Mouse (Mus musculus) urinary bladder, adult 2 months (tissue): ENCODE data around the gene Fer1l4. TPM values are rescaled to one million over a fixed set of nuclear protein-coding genes. Genes with fewer than 3 reads are reported as not detected.

Experiments used
- DNase-seq: peaks from one replicate; pipeline ENCODE4 v3.0.0; 2022; ENCODE audit warnings: low spot score
- polyA plus RNA-seq: library from polyadenylated mRNA; depleted of rRNA; stranded (reverse); fragments of >200 nt; gene quantifications from 2 replicates; pipeline ENCODE4 v1.2.3, GENCODE M21; 2012; rRNA removed

Gene Fer1l4
- 121 and 126 TPM in 2 replicates for polyA plus RNA-seq

DNA sequence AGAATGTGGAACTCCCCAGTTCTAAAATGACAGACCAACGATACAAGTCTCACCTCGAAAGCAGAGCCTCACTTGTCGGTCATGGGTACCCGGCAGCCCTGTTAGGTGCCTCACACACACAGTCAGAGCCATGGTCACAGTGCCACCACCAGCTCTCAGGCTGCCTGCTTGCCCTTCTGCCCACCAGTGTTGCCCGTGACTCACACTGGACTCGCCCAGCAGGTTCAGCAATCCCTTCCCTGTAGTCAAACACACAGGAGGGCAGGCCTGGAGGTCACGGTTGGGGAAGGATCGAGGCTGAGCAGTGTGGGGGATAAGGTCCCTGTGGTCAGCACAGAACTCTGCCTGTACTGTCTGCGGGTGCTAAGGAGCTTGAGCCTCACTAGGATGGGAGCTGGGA, at the start of gene Fer1l4:
Gene Fer1l4 (minus strand): TSS at position 132 of the 400 bp plus-strand sequence.
- peak; percentile 51 for DNase-seq

DNA sequence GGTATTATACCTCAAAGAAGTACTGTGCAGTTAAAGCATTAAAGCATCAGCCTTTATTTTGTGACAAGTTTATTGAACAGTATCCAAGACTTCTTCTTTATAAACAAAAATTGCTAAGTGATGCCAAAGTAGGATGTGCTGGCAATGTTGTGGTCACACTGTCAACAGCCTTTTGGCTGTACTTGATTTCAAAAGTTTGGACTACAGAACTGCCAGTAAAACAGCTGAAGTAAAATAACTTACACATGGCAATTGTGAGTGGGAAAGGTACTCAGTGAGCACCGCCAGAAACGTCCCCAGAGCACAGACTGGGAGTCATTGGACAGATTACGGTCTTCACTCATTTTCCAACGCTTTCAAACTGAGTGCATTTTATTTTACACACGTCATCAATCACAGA, 39.2 kb upstream of the Fer1l4 start:
- DNase-seq: no peak

DNA sequence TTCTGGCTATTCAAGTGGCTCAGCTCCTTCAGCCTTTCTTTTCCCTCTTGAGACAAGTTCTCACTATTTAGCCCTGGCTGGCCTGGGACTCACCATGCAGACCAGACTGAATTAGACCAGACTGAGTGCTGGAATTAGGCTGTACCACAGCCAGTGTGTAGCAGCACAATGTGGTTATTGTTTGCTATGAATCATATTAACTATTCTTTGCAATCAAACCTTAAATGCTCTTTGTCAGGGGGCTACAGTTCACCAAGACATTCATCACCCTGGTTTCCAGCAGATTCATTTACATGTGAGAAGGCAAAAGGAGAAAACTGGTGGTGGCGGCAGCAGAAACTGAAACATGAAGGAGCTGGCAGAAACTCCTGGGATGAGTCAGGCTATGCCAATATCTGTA, 37.1 kb upstream of the Fer1l4 start:
- DNase-seq: no peak

DNA sequence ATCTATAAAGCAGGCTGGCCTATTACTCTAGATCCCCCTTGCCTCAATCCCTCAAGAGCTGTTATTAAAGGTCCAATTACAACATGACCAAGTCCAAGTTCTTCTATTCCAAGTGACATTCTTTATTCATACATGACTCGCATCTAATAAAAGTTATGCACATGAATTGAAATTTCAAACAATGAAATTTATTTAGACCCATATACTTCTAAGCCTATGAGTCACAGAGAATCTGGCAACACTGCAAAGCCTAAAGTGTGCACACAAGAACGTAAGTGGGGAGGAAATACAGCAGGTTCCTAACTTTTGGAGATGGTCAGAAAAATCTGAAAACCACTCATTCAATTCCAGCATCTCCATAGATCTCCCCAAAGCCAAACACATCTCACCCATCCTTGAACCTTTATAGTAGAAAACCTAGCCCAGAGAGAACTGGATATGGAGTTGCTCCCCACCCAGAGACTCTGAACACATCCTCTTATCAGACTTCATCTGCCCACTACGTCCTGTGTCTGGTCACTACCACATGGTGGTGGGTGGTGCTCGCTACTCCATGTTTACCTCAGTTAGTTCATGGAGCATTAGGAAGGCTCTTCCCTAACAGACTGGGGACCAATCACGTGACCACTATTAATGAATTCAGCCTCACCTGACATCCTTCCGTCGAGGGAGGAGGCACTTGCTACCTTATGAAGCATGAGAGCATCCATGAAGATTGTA, 34.8 kb upstream of the Fer1l4 start:
- no peak for DNase-seq

GRCm38 (mm10) chr2:156084541-156084940, 31.8 kb upstream of the Fer1l4 start:
- no peak for DNase-seq

DNA sequence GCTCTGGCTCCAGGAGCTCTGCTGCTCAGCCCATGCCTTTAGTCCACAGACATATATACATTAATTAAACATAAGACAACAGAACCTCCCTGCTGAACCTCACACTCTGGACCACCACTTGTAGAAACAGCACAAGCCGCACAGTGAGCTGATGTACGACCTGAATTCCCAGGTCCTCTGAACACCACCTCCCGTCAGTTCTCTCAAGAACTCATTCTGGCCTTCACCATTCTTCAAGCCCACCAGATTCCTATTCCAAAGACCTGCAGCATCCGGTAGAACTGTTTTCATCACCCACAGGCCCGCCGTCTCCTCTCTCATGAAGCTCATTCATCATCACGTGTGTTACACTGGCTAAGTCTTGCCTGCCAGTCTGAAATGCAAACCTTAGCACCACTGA, 27.6 kb upstream of the Fer1l4 start:
- no peak for DNase-seq

DNA sequence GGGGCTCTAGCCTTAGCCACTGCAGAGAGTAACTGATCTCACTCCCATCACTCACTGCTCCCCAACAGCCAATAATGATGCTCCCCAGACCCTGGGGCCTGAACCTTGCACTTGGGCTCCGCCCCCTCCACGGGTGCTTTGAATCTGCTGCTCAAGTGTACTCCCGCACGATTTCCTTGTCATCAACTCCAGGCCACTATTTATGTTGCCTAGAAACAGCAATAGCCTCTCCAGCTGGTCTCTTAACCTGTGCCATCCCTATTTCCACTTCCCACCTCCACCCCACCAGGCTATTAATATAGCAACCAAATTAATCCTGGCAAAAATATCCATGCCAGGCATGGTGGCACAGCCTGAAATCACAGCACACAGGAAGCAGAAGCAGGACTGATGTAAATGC, 26.9 kb upstream of the Fer1l4 start:
- no peak for DNase-seq

- no peak for DNase-seq
Measured at GRCm38 (mm10) chr2:156079183-156079560, 26.4 kb upstream of the Fer1l4 start.

- no peak for DNase-seq
Measured at GRCm38 (mm10) chr2:156078421-156079182, 25.9 kb upstream of the Fer1l4 start.

- DNase-seq: no peak
Measured at GRCm38 (mm10) chr2:156077461-156077860, 24.7 kb upstream of the Fer1l4 start.

- no peak for DNase-seq
Measured at GRCm38 (mm10) chr2:156073725-156074124, 21.0 kb upstream of the Fer1l4 start.

- no peak for DNase-seq
Measured at GRCm38 (mm10) chr2:156071236-156071635, 18.5 kb upstream of the Fer1l4 start.

DNA sequence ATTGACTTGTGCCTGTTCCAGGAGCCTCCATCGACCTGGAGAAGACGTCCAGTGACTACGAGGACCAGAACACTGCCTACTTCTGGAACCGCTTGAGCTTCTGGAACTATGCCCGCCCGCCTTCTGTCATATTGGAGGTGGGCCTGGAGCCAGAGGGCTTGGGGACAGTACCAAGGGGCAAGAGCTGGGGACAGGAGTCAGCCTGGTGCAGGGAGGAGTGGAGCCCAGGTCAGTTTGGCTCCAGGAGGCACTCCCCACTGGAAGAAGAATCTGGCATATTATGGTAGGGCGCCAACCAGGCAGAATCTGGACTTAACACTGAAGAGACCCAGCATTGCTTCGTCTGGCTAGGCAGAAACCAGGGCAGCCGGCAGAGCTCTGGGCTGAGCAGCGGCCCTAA, 15.2 kb upstream of the Fer1l4 start:
- DNase-seq: no peak

DNA sequence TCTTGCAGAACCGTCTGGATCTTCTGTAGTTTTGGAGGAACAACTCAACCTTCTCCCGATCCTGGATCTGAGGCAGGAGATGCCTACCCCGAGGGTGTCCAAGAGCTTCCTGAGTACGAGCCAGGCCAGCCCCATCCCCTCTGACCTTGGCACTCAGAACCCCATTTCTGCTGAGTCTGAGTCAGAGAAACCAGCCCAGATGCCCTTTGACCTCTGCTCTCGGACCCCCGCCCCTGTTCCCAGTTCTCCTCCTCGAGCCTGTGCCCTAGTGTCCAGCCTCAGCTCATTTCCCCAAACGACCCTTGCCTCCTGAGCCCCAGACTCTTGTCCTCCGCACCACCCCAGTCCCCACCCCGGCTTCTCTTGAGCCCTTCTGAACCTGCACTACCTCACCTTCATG, 13.4 kb upstream of the Fer1l4 start:
- no peak for DNase-seq

DNA sequence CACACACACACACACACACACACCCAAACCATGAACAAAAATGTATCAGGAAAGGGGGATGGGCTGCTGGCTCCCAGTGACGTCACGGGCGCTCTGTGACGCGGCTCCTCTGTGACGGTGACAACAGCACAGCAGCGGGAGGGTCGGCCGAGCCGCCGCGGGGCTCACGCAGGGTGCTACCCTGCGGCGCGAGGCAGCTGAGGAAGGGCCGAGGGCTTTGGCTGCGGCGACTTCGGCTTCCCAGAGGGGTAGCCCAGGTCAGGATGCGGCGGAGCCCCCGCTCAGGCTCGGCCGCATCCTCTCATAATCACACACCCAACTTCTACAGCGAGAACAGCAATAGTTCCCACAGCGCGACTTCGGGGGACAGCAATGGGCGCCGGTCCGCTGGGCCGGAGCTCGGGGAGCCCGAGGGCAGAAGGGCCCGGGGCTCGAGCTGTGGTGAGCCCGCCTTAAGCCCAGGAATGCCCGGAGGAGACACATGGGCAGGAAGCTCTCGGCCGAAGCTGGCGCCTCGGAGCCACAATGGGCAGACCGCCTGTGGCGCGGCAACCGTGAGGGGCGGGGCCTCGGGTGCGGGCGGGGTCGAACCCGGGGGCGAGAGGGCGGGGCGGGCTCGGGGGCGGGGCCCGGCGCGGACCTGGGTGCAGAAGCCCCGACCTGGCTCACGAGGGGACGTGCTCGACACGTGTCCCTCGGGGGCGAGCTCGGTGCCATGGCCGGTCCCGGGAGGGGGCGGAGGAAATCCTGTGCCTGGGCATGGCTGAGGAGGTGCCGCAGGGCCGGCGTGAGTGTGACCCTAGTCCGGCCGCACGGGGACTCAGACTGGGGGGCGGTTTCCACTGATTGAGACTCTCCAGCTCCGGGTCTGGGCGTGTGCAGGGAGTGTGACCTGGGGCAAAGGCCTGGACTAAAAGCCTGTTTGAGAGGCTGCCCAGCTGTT, 12.6 kb upstream of the Fer1l4 start, which contains the start of gene Spag4:
Gene Spag4 (plus strand): TSS at position 77 of the 943 bp plus-strand sequence.
- DNase-seq: peak; percentile 72

- no peak for DNase-seq
Measured at GRCm38 (mm10) chr2:156047929-156048328, 4.8 kb downstream of the Fer1l4 start.

- no peak for DNase-seq
Measured at GRCm38 (mm10) chr2:156042903-156043302, 9.8 kb downstream of the Fer1l4 start.

GRCm38 (mm10) chr2:156039390-156039789, 13.4 kb downstream of the Fer1l4 start:
- DNase-seq: no peak

GRCm38 (mm10) chr2:156025482-156025881, 27.3 kb downstream of the Fer1l4 start:
- DNase-seq: no peak

- DNase-seq: no peak
Measured at GRCm38 (mm10) chr2:156021765-156022164, 31.0 kb downstream of the Fer1l4 start.

- no peak for DNase-seq
Measured at GRCm38 (mm10) chr2:156021219-156021618, 31.5 kb downstream of the Fer1l4 start.

GRCm38 (mm10) chr2:156018106-156018505, 34.6 kb downstream of the Fer1l4 start:
- no peak for DNase-seq
